Mouse (Mus musculus) CH12.LX (cell line): ENCODE measurements around the gene Prkn.

Experiments used
- BHLHE40 ChIP-seq: IDR thresholded peaks from 2 replicates; pipeline ENCODE4 v1.6.1; 2011; ENCODE audit warnings: mild to moderate bottlenecking, low read depth, low read length, improper control_type of control experiment
- CHD2 ChIP-seq: IDR thresholded peaks from 2 replicates; pipeline ENCODE4 v1.6.1; 2011; ENCODE audit warnings: low read length, improper control_type of control experiment
- CTCF ChIP-seq, 2 experiments: IDR thresholded peaks in 1 of 2; conservative IDR thresholded peaks in 1 of 2; 2 replicates each; pipeline ENCODE4 v1.5.1; 2011 to 2012; ENCODE audit warnings: low read depth in 2 of 2, low read length in 2 of 2, improper control_type of control experiment in 1 of 2, inconsistent platforms in 1 of 2, mild to moderate bottlenecking in 1 of 2, moderate library complexity in 1 of 2
- E2F4 ChIP-seq: IDR thresholded peaks from 2 replicates; pipeline ENCODE4 v1.6.1; 2011; ENCODE audit warnings: low read depth, low read length, improper control_type of control experiment; ENCODE audit not compliant: insufficient replicate concordance
- EP300 ChIP-seq: IDR thresholded peaks from 2 replicates; pipeline ENCODE4 v1.6.1; 2011; ENCODE audit warnings: low read length, improper control_type of control experiment
- HCFC1 ChIP-seq: IDR thresholded peaks from 2 replicates; pipeline ENCODE4 v1.6.1; 2012; ENCODE audit warnings: low read depth, mild to moderate bottlenecking, inconsistent platforms, low read length, improper control_type of control experiment
- JUND ChIP-seq: conservative IDR thresholded peaks from 2 replicates; pipeline ENCODE4 v1.6.1; 2011; ENCODE audit warnings: low read depth, low read length, improper control_type of control experiment
- MAX ChIP-seq: IDR thresholded peaks from 2 replicates; pipeline ENCODE4 v1.6.1; 2011; ENCODE audit warnings: low read length, improper control_type of control experiment
- POLR2A ChIP-seq: IDR thresholded peaks from 2 replicates; pipeline ENCODE4 v1.6.1; 2011; ENCODE audit warnings: low read depth, mild to moderate bottlenecking, improper control_type of control experiment, low read length
- RAD21 ChIP-seq: IDR thresholded peaks from 2 replicates; pipeline ENCODE4 v1.6.1; 2011; ENCODE audit warnings: low read depth, mild to moderate bottlenecking, low read length, improper control_type of control experiment, moderate library complexity
- ZC3H11A ChIP-seq: IDR thresholded peaks from 2 replicates; pipeline ENCODE4 v1.6.1; 2012; ENCODE audit warnings: low read depth, mild to moderate bottlenecking, inconsistent platforms, low read length, improper control_type of control experiment
- ZNF384 ChIP-seq: IDR thresholded peaks from 2 replicates; pipeline ENCODE4 v1.6.1; 2012; ENCODE audit warnings: low read depth, low read length, improper control_type of control experiment, inconsistent platforms

- TF ChIP-seq HCFC1 = no peak
- no peak for TF ChIP-seq E2F4
- no peak for TF ChIP-seq ZNF384
- TF ChIP-seq MAX = no peak
- TF ChIP-seq CTCF (conservative IDR thresholded peaks at IDR 0.05 in 1 of 2, IDR thresholded peaks at IDR 0.05 in 1 of 2; ENCODE audit: low read depth in 2 of 2, low read length in 2 of 2) = 0 out of 4 replicates have a peak, but pooled peaks of 1 of the 2 experiments have one; percentile 8
- TF ChIP-seq BHLHE40 = no peak
- no peak for TF ChIP-seq CHD2
- TF ChIP-seq EP300 = no peak
- TF ChIP-seq RAD21 = no peak; the same call in none of the 2 replicates
- TF ChIP-seq POLR2A = no peak
- no peak for TF ChIP-seq ZC3H11A
- no peak for TF ChIP-seq JUND
Measured at GRCm38 (mm10) chr17:11067704-11068475, 227.7 kb downstream of the Prkn start.
